Mouse (Mus musculus) CH12.LX (cell line): ENCODE results near the gene Lamc1. TPM values are rescaled to one million over a fixed set of nuclear protein-coding genes. Genes with fewer than 3 reads are reported as not detected.

ENCODE experiments used
- DNase-seq: peaks from one replicate; pipeline ENCODE4 v3.0.0-alpha.2; 2013; ENCODE audit errors: extremely low read depth
- H3K27ac ChIP-seq: 2 replicates; pipeline ENCODE4 v1.5.1; 2012; ENCODE audit warnings: low read depth, mild to moderate bottlenecking, control low read depth, moderate library complexity; ENCODE audit not compliant: insufficient read depth
- H3K27me3 ChIP-seq: replicated peaks from 2 replicates; pipeline ENCODE3; 2012; ENCODE audit warnings: inconsistent platforms
- H3K36me3 ChIP-seq, 2 experiments: replicated peaks in 1 of 2; 2 replicates each; pipeline versions ENCODE3 to v1.6.1; 2012; ENCODE audit warnings: inconsistent platforms in 1 of 2, low read length in 1 of 2, mild to moderate bottlenecking in 1 of 2, mixed read lengths in 1 of 2, moderate library complexity in 1 of 2; ENCODE audit not compliant: control insufficient read depth in 1 of 2, insufficient read depth in 1 of 2
- H3K4me1 ChIP-seq, 2 experiments: 2 replicates each; pipeline ENCODE4 v1.6.1; 2012; ENCODE audit warnings: inconsistent platforms in 1 of 2, moderate library complexity in 1 of 2; ENCODE audit not compliant: insufficient read depth in 2 of 2, control insufficient read depth in 1 of 2
- H3K4me2 ChIP-seq: 2 replicates; pipeline ENCODE4 v1.6.1; 2012; ENCODE audit warnings: low read depth, mild to moderate bottlenecking, control low read depth; ENCODE audit not compliant: poor library complexity, insufficient read depth, severe bottlenecking
- H3K4me3 ChIP-seq, 3 experiments: fragments of 150-350 bp in 1 of 3; sonication (generic) in 1 of 3; replicated peaks in 1 of 3; 2 replicates each; pipeline versions ENCODE3 to v1.5.1; 2011 to 2012; ENCODE audit warnings: low read depth in 2 of 3, low read length in 2 of 3, mild to moderate bottlenecking in 2 of 3, moderate library complexity in 2 of 3, control low read depth in 1 of 3, improper control_type of control experiment in 1 of 3, inconsistent platforms in 1 of 3, mixed read lengths in 1 of 3; ENCODE audit not compliant: poor library complexity in 1 of 3
- H3K79me2 ChIP-seq: replicated peaks from 2 replicates; pipeline ENCODE4 v1.6.1; 2012; ENCODE audit warnings: mild to moderate bottlenecking, moderate library complexity; ENCODE audit not compliant: control insufficient read depth, poor library complexity, insufficient read depth, severe bottlenecking; ENCODE audit errors: extremely low read depth
- H3K9ac ChIP-seq: 2 replicates; pipeline ENCODE4 v1.6.1; 2012; ENCODE audit warnings: low read depth, mild to moderate bottlenecking, control low read depth, moderate library complexity; ENCODE audit not compliant: insufficient read depth
- H3K9me3 ChIP-seq: replicated peaks from 2 replicates; pipeline ENCODE3; 2012; ENCODE audit warnings: low read length, inconsistent platforms, mixed read lengths
- BHLHE40 ChIP-seq: IDR thresholded peaks from 2 replicates; pipeline ENCODE4 v1.6.1; 2011; ENCODE audit warnings: mild to moderate bottlenecking, low read depth, low read length, improper control_type of control experiment
- CHD2 ChIP-seq: IDR thresholded peaks from 2 replicates; pipeline ENCODE4 v1.6.1; 2011; ENCODE audit warnings: low read length, improper control_type of control experiment
- CTCF ChIP-seq, 2 experiments: IDR thresholded peaks in 1 of 2; conservative IDR thresholded peaks in 1 of 2; 2 replicates each; pipeline ENCODE4 v1.5.1; 2011 to 2012; ENCODE audit warnings: low read depth in 2 of 2, low read length in 2 of 2, improper control_type of control experiment in 1 of 2, inconsistent platforms in 1 of 2, mild to moderate bottlenecking in 1 of 2, moderate library complexity in 1 of 2
- E2F4 ChIP-seq: IDR thresholded peaks from 2 replicates; pipeline ENCODE4 v1.6.1; 2011; ENCODE audit warnings: low read depth, low read length, improper control_type of control experiment; ENCODE audit not compliant: insufficient replicate concordance
- ETS1 ChIP-seq: conservative IDR thresholded peaks from 2 replicates; pipeline ENCODE4 v1.6.1; 2012; ENCODE audit warnings: low read depth, mild to moderate bottlenecking, inconsistent platforms, low read length, improper control_type of control experiment, moderate library complexity
- GABPA ChIP-seq: IDR thresholded peaks from 2 replicates; pipeline ENCODE4 v1.6.1; 2012; ENCODE audit warnings: low read depth, low read length, improper control_type of control experiment, inconsistent platforms; ENCODE audit not compliant: insufficient replicate concordance
- KAT2A ChIP-seq: IDR thresholded peaks from 2 replicates; pipeline ENCODE4 v1.6.1; 2012; ENCODE audit warnings: low read length, improper control_type of control experiment, inconsistent platforms; ENCODE audit not compliant: insufficient replicate concordance
- MAFK ChIP-seq: IDR thresholded peaks from 2 replicates; pipeline ENCODE4 v1.6.1; 2011; ENCODE audit warnings: low read length, improper control_type of control experiment; ENCODE audit not compliant: insufficient replicate concordance
- MAX ChIP-seq: IDR thresholded peaks from 2 replicates; pipeline ENCODE4 v1.6.1; 2011; ENCODE audit warnings: low read length, improper control_type of control experiment
- NRF1 ChIP-seq: IDR thresholded peaks from 2 replicates; pipeline ENCODE4 v1.6.1; 2014; ENCODE audit warnings: low read depth, mild to moderate bottlenecking, inconsistent platforms, low read length, improper control_type of control experiment, moderate library complexity
- PAX5 ChIP-seq: IDR thresholded peaks from 2 replicates; pipeline ENCODE4 v1.6.1; 2012; ENCODE audit warnings: low read length, inconsistent platforms, mixed read lengths
- POLR2A ChIP-seq: IDR thresholded peaks from 2 replicates; pipeline ENCODE4 v1.6.1; 2011; ENCODE audit warnings: low read depth, mild to moderate bottlenecking, improper control_type of control experiment, low read length
- RAD21 ChIP-seq: IDR thresholded peaks from 2 replicates; pipeline ENCODE4 v1.6.1; 2011; ENCODE audit warnings: low read depth, mild to moderate bottlenecking, low read length, improper control_type of control experiment, moderate library complexity
- SIN3A ChIP-seq: IDR thresholded peaks from 2 replicates; pipeline ENCODE4 v1.6.1; 2012; ENCODE audit warnings: low read length, improper control_type of control experiment, inconsistent platforms
- UBTF ChIP-seq: IDR thresholded peaks from 2 replicates; pipeline ENCODE4 v1.6.1; 2012; ENCODE audit warnings: low read depth, mild to moderate bottlenecking, inconsistent platforms, low read length, improper control_type of control experiment, moderate library complexity
- USF2 ChIP-seq: conservative IDR thresholded peaks from 2 replicates; pipeline ENCODE4 v1.6.1; 2011; ENCODE audit warnings: low read depth, low read length, improper control_type of control experiment
- ZC3H11A ChIP-seq: IDR thresholded peaks from 2 replicates; pipeline ENCODE4 v1.6.1; 2012; ENCODE audit warnings: low read depth, mild to moderate bottlenecking, inconsistent platforms, low read length, improper control_type of control experiment
- dilution Hi-C: fragments of 300-500 bp; cut with MboI; formaldehyde crosslinking; loops from 2 replicates; pipeline ENCODE4 v1.14.3; 2020; ENCODE audit warnings: low sequenced_read_pairs; ENCODE audit not compliant: extremely low pct_unique_long_range_greater_than_20kb, extremely low pct_ligation_motif_present
- in situ Hi-C: fragments of 300-500 bp; cut with MboI; formaldehyde crosslinking; loops from 3 replicates; pipeline ENCODE4 v1.14.3; 2019; ENCODE audit warnings: low sequenced_read_pairs, low pct_ligation_motif_present, low pct_unique_long_range_greater_than_20kb, mixed read lengths
- polyA plus RNA-seq: library from polyadenylated mRNA; unstranded; fragments of >175 nt; gene quantifications from 2 replicates; pipeline ENCODE4 v1.2.1, GENCODE M21; 2012; ENCODE audit warnings: low read depth; ENCODE audit not compliant: insufficient read length
- total RNA-seq, 2 experiments: library from RNA; depleted of rRNA; stranded (reverse); fragments of 300-350 nt in 1 of 2; fragments of >200 nt in 1 of 2; gene quantifications; 2 replicates each; pipeline ENCODE4 v1.2.3; 2012 to 2014

Gene Lamc1
- total and polyA plus RNA-seq, 3 experiments = 5.7 to 16.7 (median 10.5) TPM

DNA sequence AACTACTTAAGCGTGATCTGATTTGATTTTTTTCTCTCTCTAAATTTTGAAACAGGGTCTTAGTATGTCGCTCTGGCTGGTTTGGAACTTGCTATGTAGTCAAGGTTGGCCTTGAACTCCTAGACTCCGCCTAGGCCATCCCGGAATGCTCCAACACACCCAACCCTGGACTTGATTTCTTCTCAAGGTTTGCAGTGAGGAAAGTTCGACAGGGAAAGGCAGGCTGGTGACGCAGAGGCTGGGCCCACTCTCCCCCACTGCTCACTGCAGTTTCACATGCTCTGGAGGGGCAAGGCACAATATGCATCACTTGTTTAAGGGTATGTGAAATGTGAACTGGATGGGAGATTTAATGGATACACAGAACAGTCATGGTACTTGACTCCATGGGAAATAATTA, 3.3 kb downstream of the Lamc1 start:
- Histone ChIP-seq H3K9ac (no peak overlapping the region), H3K27ac (no peak overlapping the region), H3K27me3 (no peaks in the 10 kb centered on the region), H3K36me3 (peaks cover 0 to 16% of the 10 kb centered on the region in 2 experiments), H3K9me3 (no peaks in the 10 kb centered on the region), H3K4me2 (no peak overlapping the region), H3K79me2 (peaks cover 16% of the 10 kb centered on the region), H3K4me3 (no peak overlapping the region), H3K4me1 (peaks cover 6 to 23% of the 10 kb centered on the region in 2 experiments)
- dilution Hi-C loops (no loop called here), in situ Hi-C loops (no loop called here)
- no peak for DNase-seq
- no peak for TF ChIP-seq CHD2
- TF ChIP-seq KAT2A = no peak
- no peak for TF ChIP-seq NRF1
- no peak for TF ChIP-seq MAFK
- TF ChIP-seq POLR2A = no peak
- no peak for TF ChIP-seq USF2
- no peak for TF ChIP-seq ZC3H11A
- TF ChIP-seq SIN3A = no peak
- no peak for TF ChIP-seq CTCF (conservative IDR thresholded peaks at IDR 0.05 in 1 of 2, IDR thresholded peaks at IDR 0.05 in 1 of 2; ENCODE audit: low read depth in 2 of 2, low read length in 2 of 2)
- no peak for TF ChIP-seq ETS1
- TF ChIP-seq E2F4 = no peak
- TF ChIP-seq GABPA = no peak

DNA sequence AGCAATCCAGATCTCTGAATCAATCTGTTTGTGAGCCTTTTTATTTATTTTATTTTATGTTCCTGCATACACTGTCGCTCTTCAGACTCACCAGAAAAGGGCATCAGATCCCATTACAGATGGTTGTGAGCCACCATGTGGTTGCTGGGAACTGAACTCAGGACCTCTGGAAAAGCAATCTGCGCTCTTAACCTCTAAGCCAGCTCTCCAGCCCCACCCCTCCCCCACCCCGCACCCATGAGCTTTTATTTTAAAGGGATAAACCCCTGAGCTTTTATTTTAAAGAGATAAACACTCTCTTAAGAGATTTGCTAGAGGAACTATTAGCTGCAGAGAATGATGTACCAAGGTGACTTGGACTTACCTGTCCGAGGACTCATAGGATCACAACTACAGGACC, 5.5 kb downstream of the Lamc1 start:
- Histone ChIP-seq H3K4me1 (peaks cover 6 to 17% of the 10 kb centered on the region in 2 experiments), H3K9ac (no peak overlapping the region), H3K4me2 (no peak overlapping the region), H3K27me3 (no peaks in the 10 kb centered on the region), H3K27ac (no peak overlapping the region), H3K4me3 (no peak overlapping the region), H3K36me3 (peaks cover 0 to 23% of the 10 kb centered on the region in 2 experiments), H3K9me3 (no peaks in the 10 kb centered on the region), H3K79me2 (peaks cover 16% of the 10 kb centered on the region)
- in situ Hi-C loops = no loop called here
- TF ChIP-seq NRF1 (no peak), UBTF (no peak), GABPA (no peak), CHD2 (no peak), SIN3A (no peak), MAFK (no peak), PAX5 (no peak), RAD21 (no peak), BHLHE40 (no peak), MAX (no peak)
- DNase-seq = no peak
- dilution Hi-C loops = no loop called here
